Mouse (Mus musculus) thymus, postnatal 14 days (tissue): ENCODE data around the gene U2af1l4.

Source experiments
- DNase-seq: peaks from one replicate; pipeline ENCODE4 v3.0.0; 2021

U2af1l4 gene

DNA sequence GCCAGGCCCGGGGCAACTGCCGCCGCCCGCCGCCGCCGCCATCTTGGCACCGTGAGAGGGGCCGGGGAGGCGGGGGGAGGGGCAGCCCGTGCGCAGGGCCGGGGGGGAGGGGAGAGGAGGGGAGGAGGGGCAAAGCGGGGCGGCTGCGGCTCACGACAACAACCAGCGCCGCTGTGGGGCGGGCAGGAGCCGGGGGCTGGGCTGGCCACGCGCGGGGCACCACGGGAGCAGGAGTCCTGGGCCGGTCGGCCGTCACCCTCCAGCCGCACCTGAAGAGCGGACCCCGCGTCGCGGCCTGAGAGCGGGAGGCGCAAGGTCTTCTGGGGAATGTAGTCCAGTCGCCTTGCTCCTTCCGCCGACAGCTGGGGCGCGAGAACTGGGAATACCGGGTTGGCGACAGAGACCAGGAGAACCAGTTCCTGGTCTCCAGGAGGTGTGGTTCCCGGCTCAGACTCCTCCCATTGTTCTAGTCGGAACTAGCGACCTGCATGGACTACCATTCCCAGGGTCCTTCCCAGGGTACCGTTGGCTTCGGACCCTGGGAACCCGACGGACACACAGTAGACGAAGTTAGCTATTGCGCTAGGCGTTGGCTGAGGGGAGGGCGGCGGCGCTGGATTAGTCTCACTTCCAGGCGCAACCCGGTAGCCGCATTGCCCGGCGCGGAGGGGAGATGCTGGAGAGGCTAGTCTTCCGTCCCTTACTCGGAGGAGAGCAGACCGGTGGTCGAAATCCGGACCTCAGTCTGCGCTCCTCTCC lies 25.8 kb downstream of the U2af1l4 start, which contains the start of gene Kmt2b:
Gene Kmt2b, minus strand, starts transcription at position 51 of the 759 bp plus-strand sequence.
- DNase-seq, result peak; percentile 95

- DNase-seq, result peak; percentile 89
Observed at GRCm38 (mm10) chr7:30589435-30590301, 26.6 kb downstream of the U2af1l4 start.

GRCm38 (mm10) chr7:30590927-30591604 lies 28.0 kb downstream of the U2af1l4 start:
- DNase-seq, result no peak

GRCm38 (mm10) chr7:30591605-30591951 lies 28.5 kb downstream of the U2af1l4 start:
- DNase-seq, result no peak

DNA sequence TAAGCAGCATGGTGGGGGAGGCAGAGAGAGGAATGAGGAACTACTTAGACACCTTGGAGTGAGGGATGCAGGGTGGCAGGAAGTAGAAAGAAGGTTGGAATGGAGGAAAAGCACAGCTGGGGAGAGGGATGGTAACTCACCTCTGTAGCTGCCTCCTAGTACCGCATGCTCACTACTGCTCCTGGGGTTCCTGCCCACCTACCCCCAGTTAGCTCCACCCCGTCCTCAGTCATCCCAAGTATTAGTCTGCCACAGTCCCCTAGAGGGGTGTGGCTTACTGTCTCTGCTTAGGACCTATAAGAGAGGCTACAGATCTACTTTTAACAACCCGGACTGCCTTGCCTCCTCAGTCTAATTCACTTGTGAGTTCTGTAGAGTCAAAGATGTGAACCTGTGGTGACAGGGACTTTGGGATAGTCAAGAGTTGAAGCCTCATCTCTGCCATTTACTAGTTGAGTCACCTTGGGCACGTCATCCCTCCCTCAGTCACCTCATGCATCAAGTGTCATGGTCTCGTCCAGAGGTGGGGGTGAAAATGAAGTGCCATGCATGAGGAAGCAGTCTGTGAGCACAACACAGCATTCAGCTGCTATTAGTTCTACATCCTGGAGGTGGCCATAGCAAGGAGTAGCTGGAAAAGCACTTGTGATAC lies 29.8 kb downstream of the U2af1l4 start:
- no peak for DNase-seq

DNA sequence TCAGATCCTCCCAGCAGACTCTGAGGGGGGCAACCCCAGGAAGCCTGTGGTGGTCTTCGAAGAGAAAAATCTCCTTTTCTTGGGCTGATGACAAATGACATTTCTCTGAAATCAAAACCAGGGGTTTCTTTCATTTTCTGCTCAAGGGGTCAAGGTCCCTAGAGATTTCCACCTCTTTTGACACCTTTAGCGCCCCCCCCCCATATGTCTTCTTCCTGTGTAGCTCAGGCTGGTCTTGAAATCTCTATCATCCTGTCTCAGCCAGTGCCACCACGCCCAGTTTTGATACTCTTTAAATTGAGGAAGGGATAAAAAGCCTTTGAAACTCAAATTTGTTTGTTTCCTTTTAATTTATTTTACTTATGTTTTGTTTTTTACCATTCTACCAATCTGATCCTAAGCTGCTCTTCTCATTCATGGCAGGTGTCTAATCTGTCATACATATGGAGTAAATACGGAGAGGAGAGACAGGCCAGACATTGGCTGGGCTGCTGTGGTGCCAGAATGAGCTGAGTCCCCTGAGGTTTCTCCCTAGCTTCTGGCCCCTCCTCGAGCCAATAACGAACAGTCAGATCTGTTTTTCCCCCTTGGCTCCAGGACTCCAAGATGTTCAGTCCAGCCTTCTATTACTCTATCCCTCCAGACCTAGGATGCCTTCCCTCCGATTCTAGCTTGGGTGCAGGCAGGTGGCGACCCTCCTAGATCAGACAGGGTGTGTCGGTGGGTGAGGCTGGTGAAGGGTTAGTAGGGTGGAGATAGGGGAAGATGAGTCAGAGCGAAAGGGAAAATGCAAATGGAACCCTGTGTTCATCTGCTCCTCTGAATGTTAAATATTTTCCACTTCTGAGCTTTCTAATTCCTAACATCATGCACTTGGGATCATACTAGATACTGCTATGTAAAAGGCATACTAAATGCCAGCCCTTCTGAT lies 30.7 kb downstream of the U2af1l4 start:
- DNase-seq, result no peak

GRCm38 (mm10) chr7:30594510-30595024 lies 31.5 kb downstream of the U2af1l4 start:
- no peak for DNase-seq

- no peak for DNase-seq
Observed at GRCm38 (mm10) chr7:30596093-30596492, 33.0 kb downstream of the U2af1l4 start.

GRCm38 (mm10) chr7:30596811-30597210 lies 33.7 kb downstream of the U2af1l4 start:
- no peak for DNase-seq

DNA sequence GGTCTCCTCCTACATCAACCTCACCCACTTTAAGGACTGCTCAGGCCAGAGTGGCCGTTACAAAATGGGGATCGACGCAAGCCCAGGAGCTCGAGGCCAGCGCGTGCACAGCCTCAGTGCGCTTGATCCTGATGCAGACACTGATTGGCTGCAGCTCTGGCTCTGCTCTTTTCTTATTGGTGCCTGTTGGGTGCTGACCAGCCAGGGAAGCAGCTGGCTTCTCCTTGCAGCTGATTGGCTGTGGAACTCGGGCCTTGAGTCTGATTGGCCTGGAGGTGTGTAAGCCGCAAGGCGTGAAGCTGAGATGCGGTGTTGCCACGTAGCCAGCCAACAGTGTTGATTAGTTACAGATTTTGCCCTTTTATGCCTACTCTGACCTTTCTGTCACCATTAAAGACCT lies 35.7 kb downstream of the U2af1l4 start, which contains the start of gene Zbtb32:
Gene Zbtb32, minus strand, starts transcription at position 124 of the 400 bp plus-strand sequence.
- DNase-seq, result no peak

- DNase-seq, result peak; percentile 70
Observed at GRCm38 (mm10) chr7:30599933-30600353, 36.8 kb downstream of the U2af1l4 start.

- no peak for DNase-seq
Observed at GRCm38 (mm10) chr7:30600651-30601050, 37.5 kb downstream of the U2af1l4 start.

GRCm38 (mm10) chr7:30602583-30602982 lies 39.5 kb downstream of the U2af1l4 start:
- no peak for DNase-seq

DNA sequence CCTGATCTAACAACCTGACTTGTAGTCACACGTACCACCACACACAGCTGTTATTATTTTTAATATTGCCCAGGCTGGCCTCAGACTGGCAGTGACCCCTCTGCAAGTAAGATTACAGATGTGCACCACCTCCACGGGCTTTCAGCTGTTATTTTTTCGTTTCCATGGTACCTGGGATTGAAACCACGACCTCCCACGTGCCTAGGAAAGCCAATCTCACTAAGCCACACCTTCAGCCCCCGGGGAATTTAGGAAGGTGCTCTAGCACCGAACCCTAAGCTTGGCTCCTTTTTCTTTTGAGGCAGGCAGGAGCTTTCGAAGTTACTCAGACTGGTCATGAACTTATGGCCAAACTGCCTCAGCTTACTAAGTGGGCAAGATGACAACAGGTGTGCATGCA lies 41.3 kb downstream of the U2af1l4 start:
- no peak for DNase-seq

DNA sequence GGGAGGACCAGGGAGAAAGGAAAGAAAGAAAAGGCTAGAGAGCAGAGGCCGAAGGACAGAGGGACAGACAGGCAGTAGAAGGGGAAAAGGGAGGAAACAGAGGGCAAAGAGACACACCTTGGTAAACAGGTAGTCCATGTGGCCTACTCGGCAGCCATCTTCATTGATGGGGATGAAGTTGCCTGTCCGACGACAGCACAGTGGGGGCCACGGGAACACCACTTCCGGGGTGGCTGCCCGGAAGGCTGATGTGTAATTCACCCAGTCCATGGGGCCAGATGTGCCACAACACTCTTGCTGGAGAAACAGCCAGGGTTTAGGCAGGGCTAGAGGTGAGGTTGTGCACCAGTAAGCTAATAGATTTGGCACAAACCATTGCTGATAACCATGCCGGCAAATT lies 41.8 kb downstream of the U2af1l4 start:
- no peak for DNase-seq

- peak; percentile 76 for DNase-seq
Observed at GRCm38 (mm10) chr7:30607706-30608309, 44.7 kb downstream of the U2af1l4 start.

GRCm38 (mm10) chr7:30608476-30608875 lies 45.4 kb downstream of the U2af1l4 start:
- DNase-seq, result peak; percentile 19

GRCm38 (mm10) chr7:30610043-30610442 lies 46.9 kb downstream of the U2af1l4 start:
- no peak for DNase-seq

GRCm38 (mm10) chr7:30612654-30613402 lies 49.7 kb downstream of the U2af1l4 start, which contains the start of gene Upk1a:
TSS of gene Upk1a (minus strand) at chr7:30612847.
- DNase-seq, result no peak

DNA sequence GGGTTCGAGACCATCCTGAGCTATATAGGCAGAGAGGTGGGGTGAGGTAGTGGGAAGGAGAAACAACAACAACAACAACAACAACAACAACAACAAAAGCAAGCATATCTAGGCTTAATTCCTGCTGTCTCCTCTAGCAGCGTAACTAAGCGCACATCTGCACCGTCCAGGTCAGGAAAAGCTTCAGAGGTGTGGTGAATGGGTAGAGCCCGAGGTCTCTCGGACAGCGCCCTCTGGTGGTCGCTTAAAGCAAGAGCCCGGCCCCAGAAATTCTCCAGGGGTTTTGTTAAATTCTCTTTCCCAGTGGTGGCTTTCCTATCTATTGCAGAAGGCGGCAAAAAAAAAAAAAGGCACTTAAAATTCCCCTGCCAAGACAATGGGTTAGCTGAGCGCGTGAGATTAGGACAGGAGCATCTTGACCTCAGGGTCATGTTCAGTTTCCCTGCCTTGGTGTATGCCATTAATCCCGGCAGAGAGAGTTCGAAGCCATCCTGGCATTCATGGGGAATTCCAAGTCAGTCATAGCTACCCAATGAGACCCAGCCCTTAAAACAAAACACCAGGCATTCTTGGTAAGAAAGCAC lies 50.5 kb downstream of the U2af1l4 start:
- peak; percentile 71 for DNase-seq
